Mouse (Mus musculus): ENCODE results near the gene Ankrd55. TPM values are rescaled to one million over a fixed set of nuclear protein-coding genes. Genes with fewer than 3 reads are reported as not detected.
"Not testable (repeated sequence)": the region's sequence is repeated elsewhere in the genome, so short reads cannot be mapped to it uniquely, and the experiment has no call there.

Gene Ankrd55
- total RNA-seq, 4 experiments from 2014 or later, result 3.8 to 5.5 (median 4.2) TPM

DNA sequence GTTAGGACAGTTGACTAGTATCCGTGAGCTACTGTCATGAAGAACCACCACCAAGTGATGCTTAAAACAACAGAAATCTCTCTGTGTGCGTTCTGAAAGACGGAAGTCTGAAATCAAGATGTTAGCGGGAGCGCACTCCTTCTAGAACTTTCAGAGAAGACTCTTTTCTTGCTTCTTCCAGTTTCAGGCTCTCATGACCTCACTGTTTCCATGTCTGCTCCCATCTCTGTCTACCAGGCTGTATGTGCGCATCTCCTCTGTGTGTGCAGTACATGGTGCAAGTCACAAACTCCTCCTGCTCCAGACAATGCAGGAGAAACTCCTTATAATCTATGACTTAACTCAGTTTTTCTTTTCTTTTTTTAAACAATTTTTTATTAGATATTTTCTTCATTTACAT is 4.8 kb downstream of the Ankrd55 start:
- DNase-seq (ENCODE audit: low spot score in 2 of 2), result no peak

DNA sequence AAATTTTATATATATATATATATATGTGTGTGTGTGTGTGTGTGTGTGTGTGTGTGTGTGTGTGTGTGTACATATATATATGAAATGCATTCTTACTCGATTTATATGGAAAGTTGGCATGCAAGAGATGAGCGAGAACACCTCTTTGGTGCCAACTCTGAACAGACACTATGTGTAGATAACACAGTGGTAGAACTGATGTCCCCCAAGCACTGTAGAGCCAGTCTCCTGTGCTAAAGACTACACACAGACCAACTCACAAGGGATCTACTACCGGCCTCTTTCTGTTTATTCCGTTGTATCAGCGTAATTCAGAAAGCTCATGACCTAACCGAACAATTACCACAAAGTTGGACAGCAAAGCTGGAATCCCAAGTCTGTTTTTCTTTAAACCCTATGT is 6.2 kb downstream of the Ankrd55 start:
- DNase-seq (ENCODE audit: low spot score in 2 of 2), result no peak

- DNase-seq (ENCODE audit: low spot score in 2 of 2), result no peak
Measured at GRCm38 (mm10) chr13:112297781-112298180, 9.5 kb downstream of the Ankrd55 start.

GRCm38 (mm10) chr13:112303429-112303828 is 15.2 kb downstream of the Ankrd55 start:
- DNase-seq (ENCODE audit: low spot score in 2 of 2), result no peak

- no peak for DNase-seq (ENCODE audit: low spot score in 2 of 2)
Measured at GRCm38 (mm10) chr13:112308672-112309071, 20.4 kb downstream of the Ankrd55 start.

GRCm38 (mm10) chr13:112311611-112312010 is 23.4 kb downstream of the Ankrd55 start:
- DNase-seq (ENCODE audit: low spot score in 2 of 2), result not testable (repeated sequence)

- DNase-seq (ENCODE audit: low spot score in 2 of 2), result no peak
Measured at GRCm38 (mm10) chr13:112315442-112315841, 27.2 kb downstream of the Ankrd55 start.

- DNase-seq (ENCODE audit: low spot score in 2 of 2), result no peak
Measured at GRCm38 (mm10) chr13:112316622-112317482, 28.6 kb downstream of the Ankrd55 start.

- peak in 1 of 2 experiments; percentile 23 for DNase-seq (ENCODE audit: low spot score in 2 of 2)
Measured at GRCm38 (mm10) chr13:112318124-112318523, 29.9 kb downstream of the Ankrd55 start.

DNA sequence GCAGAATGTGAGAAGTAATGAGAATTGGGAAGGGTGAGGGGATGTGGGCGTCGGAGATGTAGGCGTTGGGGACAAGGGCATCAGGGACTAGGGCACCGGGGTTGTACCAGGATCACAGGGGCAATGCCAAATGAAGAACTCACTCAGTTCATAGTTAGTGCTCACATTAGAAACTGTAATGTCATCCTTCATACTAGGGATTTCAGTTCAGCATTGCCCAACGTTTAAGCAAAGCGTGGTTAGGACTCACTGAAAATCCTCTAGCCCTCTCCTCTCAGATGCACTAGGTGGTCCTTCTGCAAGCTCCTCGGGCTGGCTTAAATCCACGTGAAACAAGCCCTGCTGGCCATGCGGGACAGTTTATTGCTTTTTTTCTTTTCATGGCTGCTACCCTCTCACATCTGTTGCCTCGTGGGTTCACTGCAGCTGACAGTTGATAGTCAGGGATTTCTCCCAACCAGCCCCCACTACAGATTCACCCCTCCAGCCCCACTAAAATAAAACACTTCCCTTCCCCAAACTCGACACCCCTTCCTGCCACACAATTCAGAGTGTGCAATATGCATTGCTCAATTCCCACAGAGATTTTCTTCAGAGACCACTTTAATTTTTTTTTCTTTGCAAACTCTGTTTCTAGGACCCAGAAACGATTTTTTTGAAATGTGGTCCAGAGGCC is 35.5 kb downstream of the Ankrd55 start:
- no peak for DNase-seq (ENCODE audit: low spot score in 2 of 2)

GRCm38 (mm10) chr13:112325126-112325525 is 36.9 kb downstream of the Ankrd55 start:
- DNase-seq (ENCODE audit: low spot score in 2 of 2), result no peak

GRCm38 (mm10) chr13:112326403-112326802 is 38.2 kb downstream of the Ankrd55 start:
- DNase-seq (ENCODE audit: low spot score in 2 of 2), result no peak

DNA sequence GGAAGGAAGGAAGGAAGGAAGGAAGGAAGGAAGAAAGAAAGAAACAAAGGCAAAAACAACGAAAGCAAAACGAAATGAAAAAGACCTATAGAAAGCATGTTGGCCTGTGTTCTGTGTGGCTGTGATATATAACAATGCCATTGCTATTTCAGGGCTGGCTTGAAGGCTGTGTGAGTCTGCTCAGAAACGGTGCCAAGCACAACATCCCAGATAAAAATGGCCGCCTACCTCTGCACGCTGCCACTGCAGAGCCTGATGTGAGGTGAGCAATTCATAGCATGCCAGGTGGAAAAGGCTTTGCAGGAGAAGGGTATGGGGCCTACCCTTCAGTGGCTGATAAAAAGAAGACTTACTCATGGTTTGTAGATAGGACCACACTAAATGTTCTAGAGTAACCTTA is 38.7 kb downstream of the Ankrd55 start:
- no peak for DNase-seq (ENCODE audit: low spot score in 2 of 2)

DNA sequence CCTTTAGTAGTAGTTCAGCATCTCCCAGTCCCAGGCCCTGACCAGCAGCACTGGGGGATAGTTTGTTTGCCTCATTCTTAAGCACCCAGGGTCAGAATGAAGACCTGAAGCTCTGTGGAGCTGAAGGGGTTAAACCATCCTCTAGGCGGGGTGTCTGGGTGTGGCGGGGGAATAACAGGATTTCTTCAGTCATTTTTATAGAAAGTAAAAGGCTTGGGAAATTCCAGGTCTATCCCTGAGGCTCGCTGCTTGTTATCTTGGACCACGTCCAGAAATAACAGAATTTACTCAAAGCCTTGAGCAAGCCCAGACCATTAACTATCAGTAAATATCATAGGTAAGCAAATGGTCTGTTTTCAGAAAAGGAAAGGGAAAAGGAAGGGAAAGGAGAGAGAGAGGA is 39.3 kb downstream of the Ankrd55 start:
- no peak for DNase-seq (ENCODE audit: low spot score in 2 of 2)

DNA sequence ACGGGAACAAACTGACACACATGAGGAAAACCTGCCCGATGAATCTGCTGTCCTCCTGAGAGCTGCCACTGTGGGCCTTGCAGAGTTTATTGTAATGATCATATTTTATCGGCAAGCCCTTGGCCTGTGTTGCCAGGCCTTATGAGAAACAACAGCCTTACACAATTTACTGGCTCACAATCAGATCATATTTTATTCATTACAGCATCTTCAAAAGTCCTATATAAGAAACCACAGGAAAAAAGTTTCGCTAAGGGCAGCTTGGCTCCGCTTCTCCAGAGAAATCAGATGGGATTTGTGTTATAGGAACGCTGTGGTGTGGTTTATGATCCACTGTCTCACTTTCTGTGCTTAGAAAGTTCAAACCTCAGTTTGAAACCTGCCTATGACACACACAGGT is 42.0 kb downstream of the Ankrd55 start:
- DNase-seq (ENCODE audit: low spot score in 2 of 2), result no peak

DNA sequence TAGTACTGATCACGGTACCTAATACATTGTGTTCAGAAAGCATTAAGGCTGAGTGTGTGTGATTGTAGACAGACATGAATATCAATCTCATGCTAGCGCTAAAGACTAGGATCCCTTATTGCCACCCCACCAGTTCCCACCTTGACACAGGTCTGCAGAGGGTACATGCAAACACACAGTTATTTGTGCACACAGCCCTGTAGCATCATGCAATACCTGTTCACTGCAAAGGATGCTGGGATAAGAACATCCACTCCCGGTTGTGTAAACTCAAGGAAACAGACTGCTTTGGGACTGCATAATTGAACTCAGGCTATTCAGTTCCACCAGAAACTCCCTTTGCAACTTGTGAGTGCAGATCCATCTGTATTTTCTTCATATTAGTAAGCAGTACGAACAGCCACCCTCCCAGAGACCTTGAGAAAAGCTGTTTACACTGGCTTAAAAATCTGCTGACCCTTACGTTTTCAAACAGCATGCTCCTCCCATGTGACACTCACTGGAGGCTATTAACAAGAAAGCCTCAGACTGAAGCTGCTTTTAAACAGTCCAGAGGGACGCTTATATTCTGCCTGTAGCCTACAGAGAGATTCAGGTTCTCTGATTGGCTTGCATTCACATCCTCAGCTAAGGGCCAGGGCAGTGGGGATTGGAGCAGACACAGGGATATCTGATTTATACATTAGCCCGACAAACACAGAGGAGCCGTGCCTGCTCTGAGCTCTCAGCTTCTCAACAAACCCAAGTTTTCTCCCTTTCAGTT is 42.8 kb downstream of the Ankrd55 start:
- no peak for DNase-seq (ENCODE audit: low spot score in 2 of 2)

DNA sequence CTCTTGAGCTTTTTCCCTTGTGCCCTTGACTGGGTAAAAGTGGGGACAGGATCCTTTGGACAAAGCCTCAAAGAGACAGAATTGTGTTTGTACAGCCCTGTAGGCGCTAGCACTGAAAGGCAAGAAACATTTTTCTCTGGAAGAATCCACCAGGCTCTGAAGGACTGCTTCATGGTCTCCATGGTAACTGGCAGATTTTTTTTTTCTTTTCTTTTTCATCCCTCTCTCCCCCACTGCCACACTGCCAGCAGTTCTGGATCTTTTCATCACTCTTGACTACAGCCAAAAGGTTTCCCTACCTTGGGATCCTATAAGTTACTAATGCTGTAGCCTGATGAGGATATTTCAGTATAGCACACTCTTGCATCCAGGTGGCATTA is 43.4 kb downstream of the Ankrd55 start:
- peak in 1 of 2 experiments; percentile 23 for DNase-seq (ENCODE audit: low spot score in 2 of 2)

- no peak for DNase-seq (ENCODE audit: low spot score in 2 of 2)
Measured at GRCm38 (mm10) chr13:112335531-112335930, 47.3 kb downstream of the Ankrd55 start.

DNA sequence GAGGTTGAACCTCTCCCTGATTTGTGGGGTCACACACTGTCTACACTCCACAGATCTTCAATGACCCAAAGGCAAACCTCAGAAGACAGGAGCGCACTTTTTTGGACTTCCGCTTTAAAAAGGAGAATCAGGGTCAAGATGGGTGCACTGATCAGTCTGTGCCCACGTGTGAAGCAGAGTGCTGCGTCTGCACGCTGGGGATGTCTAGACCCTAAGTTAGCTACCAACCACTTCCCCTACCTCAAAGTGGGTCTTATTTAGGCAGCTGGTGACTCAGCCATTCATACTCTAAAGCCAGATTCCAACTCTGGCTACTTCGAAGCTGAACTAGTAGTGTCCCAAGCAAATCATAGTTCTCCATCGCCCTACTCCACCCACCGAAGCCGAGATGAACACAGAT is 48.9 kb downstream of the Ankrd55 start:
- no peak for DNase-seq (ENCODE audit: low spot score in 2 of 2)

- no peak for DNase-seq (ENCODE audit: low spot score in 2 of 2)
Measured at GRCm38 (mm10) chr13:112340205-112340604, 52.0 kb downstream of the Ankrd55 start.

DNA sequence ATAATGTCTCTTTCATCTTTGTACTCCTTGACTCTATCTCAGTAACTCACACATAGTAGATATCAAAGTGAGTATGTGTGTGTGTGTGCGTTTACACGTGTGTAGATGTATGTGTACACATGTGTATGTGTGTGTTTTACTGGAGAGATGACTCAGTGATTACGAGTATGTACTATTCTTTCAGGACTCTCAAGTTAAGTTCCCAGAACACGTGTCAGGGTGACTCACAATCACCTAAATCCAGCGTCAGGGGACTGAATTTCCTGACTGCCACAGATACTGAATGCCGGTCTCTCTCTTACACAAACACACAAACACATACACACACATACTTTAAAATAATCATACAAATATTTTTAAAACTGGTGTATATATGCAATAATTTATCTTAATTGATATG is 52.5 kb downstream of the Ankrd55 start:
- DNase-seq (ENCODE audit: low spot score in 2 of 2), result no peak

All from layer of hippocampus, adult 8-10 months (tissue).